Mouse (Mus musculus): ENCODE results near the gene Kcnmb1. TPM values are rescaled to one million over a fixed set of nuclear protein-coding genes. Genes with fewer than 3 reads are reported as not detected.

The Kcnmb1 gene
- total RNA-seq, 1 experiment: 0.22 TPM

DNA sequence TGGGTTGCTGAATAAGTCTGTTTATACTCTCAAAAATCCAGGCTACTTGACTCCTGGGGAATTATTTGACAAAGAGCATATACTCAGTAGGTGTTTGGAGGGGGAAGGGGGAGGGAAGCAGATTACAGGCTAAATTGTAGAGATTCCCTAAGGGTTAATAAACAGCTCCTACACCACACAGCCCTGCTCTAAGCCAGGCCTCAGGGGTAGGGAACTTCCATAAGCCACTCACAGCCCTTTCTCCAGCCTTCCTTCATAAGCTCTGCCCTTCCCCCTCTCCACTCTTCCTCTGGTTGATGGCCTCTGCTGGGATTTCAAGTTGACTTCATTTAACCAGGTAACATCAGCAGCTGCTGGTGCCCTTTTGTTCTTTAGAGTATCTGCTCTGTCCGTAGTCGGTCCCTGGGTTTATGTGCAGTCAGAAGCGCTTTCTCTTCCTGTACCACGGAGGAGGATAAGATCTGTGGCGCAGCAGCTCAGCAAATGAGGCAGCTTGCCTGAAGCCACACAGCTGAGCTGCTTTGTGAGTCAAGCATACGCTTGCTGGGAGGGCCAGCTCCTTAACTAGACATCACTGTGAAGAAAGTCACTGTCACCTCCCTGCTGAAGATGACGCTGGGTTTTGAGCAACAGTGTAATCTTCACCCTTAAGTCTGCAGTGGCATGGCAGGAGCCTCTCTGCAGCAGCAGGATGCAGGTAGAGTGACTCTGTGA, 24.1 kb upstream of the Kcnmb1 start:
- Histone ChIP-seq H3K36me3 (ENCODE audit: control insufficient read depth, insufficient read depth, low read length, poor library complexity, severe bottlenecking) (no peaks in the 10 kb centered on the region), H3K9ac (ENCODE audit: insufficient read depth, low read depth, low read length, poor library complexity, severe bottlenecking) (no peak overlapping the region; the same call in 1 of the 2 replicates), H3K4me1 (ENCODE audit: control insufficient read depth in 2 of 2, insufficient read depth in 2 of 2, low read length in 2 of 2, poor library complexity in 1 of 2) (peaks cover 0 to 3% of the 10 kb centered on the region in 2 experiments; a peak in 1 of 4 replicates), H3K4me3 (ENCODE audit: insufficient read depth in 1 of 2, low read depth in 1 of 2, low read length in 2 of 2, poor library complexity in 1 of 2, severe bottlenecking in 1 of 2) (no peak overlapping the region), H3K9me3 (ENCODE audit: control insufficient read depth, insufficient read depth, low read depth, low read length) (no peaks in the 10 kb centered on the region), H3K27ac (ENCODE audit: insufficient read depth, low read depth, low read length, poor library complexity, severe bottlenecking) (no peak overlapping the region)
- TF ChIP-seq HCFC1 (IDR thresholded peaks at IDR 0.05; ENCODE audit: borderline replicate concordance, insufficient read depth, low read length) (no peak), CHD2 (IDR thresholded peaks at IDR 0.05; ENCODE audit: low read depth, low read length) (no peak), MAFK (IDR thresholded peaks at IDR 0.05; ENCODE audit: insufficient read depth, low read depth, low read length) (no peak), ZNF384 (IDR thresholded peaks at IDR 0.05; ENCODE audit: low read depth, low read length) (no peak), ZC3H11A (IDR thresholded peaks at IDR 0.05; ENCODE audit: borderline replicate concordance, low read depth, low read length) (no peak)
- DNase-seq (ENCODE audit: low read depth, low spot score): no peak
- in situ Hi-C loops (cut with MboI; ENCODE audit: low sequenced_read_pairs in 2 of 2, unreplicated experiment in 2 of 2): no loop called here

DNA sequence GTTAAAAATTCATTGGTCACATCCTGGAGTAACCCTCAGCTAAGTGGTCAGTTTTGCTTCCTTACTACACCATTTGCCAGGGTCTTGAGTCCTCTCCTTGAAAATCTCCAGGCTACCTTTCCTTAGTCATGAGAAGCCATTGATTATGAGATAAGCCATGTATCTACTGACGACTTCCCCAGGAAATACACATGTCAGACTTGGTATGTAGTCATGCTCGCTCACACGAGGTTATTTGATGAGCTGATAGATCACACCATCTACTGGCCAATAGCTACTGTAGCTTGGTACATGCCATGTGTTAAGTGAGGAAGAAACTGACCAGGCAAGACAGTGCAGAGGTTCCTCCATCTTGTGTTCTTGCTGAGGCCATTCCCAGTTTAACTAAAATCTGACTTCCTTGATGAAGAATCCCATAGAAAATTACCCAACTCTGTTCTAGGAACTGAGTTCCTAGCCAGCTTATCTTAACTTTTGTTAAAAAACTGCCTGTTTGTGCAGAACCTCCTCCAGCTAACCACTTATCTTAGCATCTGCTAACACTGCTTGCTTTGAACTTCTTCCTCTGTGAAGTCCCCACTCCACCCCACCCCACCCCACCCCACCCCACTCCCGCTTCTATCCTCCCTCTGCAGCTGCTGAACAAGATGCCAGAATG, 23.2 kb upstream of the Kcnmb1 start:
- H3K27ac ChIP-seq (ENCODE audit: insufficient read depth, low read depth, low read length, poor library complexity, severe bottlenecking): no peak overlapping the region
- no peaks in the 10 kb centered on the region for H3K36me3 ChIP-seq (ENCODE audit: control insufficient read depth, insufficient read depth, low read length, poor library complexity, severe bottlenecking)
- TF ChIP-seq ZNF384 (IDR thresholded peaks at IDR 0.05; ENCODE audit: low read depth, low read length) (no peak), ZC3H11A (IDR thresholded peaks at IDR 0.05; ENCODE audit: borderline replicate concordance, low read depth, low read length) (no peak), MAFK (IDR thresholded peaks at IDR 0.05; ENCODE audit: insufficient read depth, low read depth, low read length) (no peak), HCFC1 (IDR thresholded peaks at IDR 0.05; ENCODE audit: borderline replicate concordance, insufficient read depth, low read length) (no peak), CHD2 (IDR thresholded peaks at IDR 0.05; ENCODE audit: low read depth, low read length) (no peak)
- H3K4me1 ChIP-seq (ENCODE audit: control insufficient read depth in 2 of 2, insufficient read depth in 2 of 2, low read length in 2 of 2, poor library complexity in 1 of 2): no peaks in the 10 kb centered on the region
- in situ Hi-C loops (cut with MboI; ENCODE audit: low sequenced_read_pairs in 2 of 2, unreplicated experiment in 2 of 2): no loop called here
- no peaks in the 10 kb centered on the region for H3K9me3 ChIP-seq (ENCODE audit: control insufficient read depth, insufficient read depth, low read depth, low read length)
- H3K9ac ChIP-seq (ENCODE audit: insufficient read depth, low read depth, low read length, poor library complexity, severe bottlenecking): no peak overlapping the region
- no peak for DNase-seq (ENCODE audit: low read depth, low spot score)
- H3K4me3 ChIP-seq (ENCODE audit: insufficient read depth in 1 of 2, low read depth in 1 of 2, low read length in 2 of 2, poor library complexity in 1 of 2, severe bottlenecking in 1 of 2): no peak overlapping the region

- Histone ChIP-seq H3K9me3 (ENCODE audit: control insufficient read depth, insufficient read depth, low read depth, low read length) (no peaks in the 10 kb centered on the region), H3K4me1 (ENCODE audit: control insufficient read depth in 2 of 2, insufficient read depth in 2 of 2, low read length in 2 of 2, poor library complexity in 1 of 2) (no peaks in the 10 kb centered on the region), H3K4me3 (ENCODE audit: insufficient read depth in 1 of 2, low read depth in 1 of 2, low read length in 2 of 2, poor library complexity in 1 of 2, severe bottlenecking in 1 of 2) (no peak overlapping the region), H3K9ac (ENCODE audit: insufficient read depth, low read depth, low read length, poor library complexity, severe bottlenecking) (no peak overlapping the region), H3K36me3 (ENCODE audit: control insufficient read depth, insufficient read depth, low read length, poor library complexity, severe bottlenecking) (no peaks in the 10 kb centered on the region), H3K27ac (ENCODE audit: insufficient read depth, low read depth, low read length, poor library complexity, severe bottlenecking) (no peak overlapping the region)
- in situ Hi-C loops (cut with MboI; ENCODE audit: low sequenced_read_pairs in 2 of 2, unreplicated experiment in 2 of 2): no loop called here
- no peak for DNase-seq (ENCODE audit: low read depth, low spot score)
- TF ChIP-seq HCFC1 (IDR thresholded peaks at IDR 0.05; ENCODE audit: borderline replicate concordance, insufficient read depth, low read length) (no peak), ZNF384 (IDR thresholded peaks at IDR 0.05; ENCODE audit: low read depth, low read length) (no peak), MAFK (IDR thresholded peaks at IDR 0.05; ENCODE audit: insufficient read depth, low read depth, low read length) (no peak), ZC3H11A (IDR thresholded peaks at IDR 0.05; ENCODE audit: borderline replicate concordance, low read depth, low read length) (no peak), CHD2 (IDR thresholded peaks at IDR 0.05; ENCODE audit: low read depth, low read length) (no peak)
Observed at GRCm38 (mm10) chr11:33943565-33943964, 19.2 kb upstream of the Kcnmb1 start.

- Histone ChIP-seq H3K4me3 (ENCODE audit: insufficient read depth in 1 of 2, low read depth in 1 of 2, low read length in 2 of 2, poor library complexity in 1 of 2, severe bottlenecking in 1 of 2) (no peak overlapping the region), H3K4me1 (ENCODE audit: control insufficient read depth in 2 of 2, insufficient read depth in 2 of 2, low read length in 2 of 2, poor library complexity in 1 of 2) (no peaks in the 10 kb centered on the region), H3K9me3 (ENCODE audit: control insufficient read depth, insufficient read depth, low read depth, low read length) (no peaks in the 10 kb centered on the region), H3K9ac (ENCODE audit: insufficient read depth, low read depth, low read length, poor library complexity, severe bottlenecking) (no peak overlapping the region), H3K27ac (ENCODE audit: insufficient read depth, low read depth, low read length, poor library complexity, severe bottlenecking) (no peak overlapping the region), H3K36me3 (ENCODE audit: control insufficient read depth, insufficient read depth, low read length, poor library complexity, severe bottlenecking) (no peaks in the 10 kb centered on the region)
- in situ Hi-C loops (cut with MboI; ENCODE audit: low sequenced_read_pairs in 2 of 2, unreplicated experiment in 2 of 2): no loop called here
- peak; percentile 62 for DNase-seq (ENCODE audit: low read depth, low spot score)
- no peak for TF ChIP-seq ZC3H11A (IDR thresholded peaks at IDR 0.05; ENCODE audit: borderline replicate concordance, low read depth, low read length)
- TF ChIP-seq CHD2 (IDR thresholded peaks at IDR 0.05; ENCODE audit: low read depth, low read length): no peak
- TF ChIP-seq MAFK (IDR thresholded peaks at IDR 0.05; ENCODE audit: insufficient read depth, low read depth, low read length): no peak
- TF ChIP-seq HCFC1 (IDR thresholded peaks at IDR 0.05; ENCODE audit: borderline replicate concordance, insufficient read depth, low read length): no peak
- no peak for TF ChIP-seq ZNF384 (IDR thresholded peaks at IDR 0.05; ENCODE audit: low read depth, low read length)
Observed at GRCm38 (mm10) chr11:33944067-33944785, 18.6 kb upstream of the Kcnmb1 start.

Measured in ES-E14 (cell line).